Mouse (Mus musculus): ENCODE measurements at regions not wholly inside any gene's neighbourhood (a gene's known extent, or its start where the extent isn't known, plus 50 kb on each side); places are given as distances from the start of the nearest gene placed in this dataset.

- peak; percentile 75 for TF ChIP-seq CTCF (IDR thresholded peaks at IDR 0.05)
- no peak for TF ChIP-seq EP300 (IDR thresholded peaks at IDR 0.05)
Measured at GRCm38 (mm10) chr6:59498079-59498478, 72.0 kb upstream of the Gprin3 start.

Measured in lung, postnatal 0 days (tissue).